Mouse (Mus musculus) erythroblast, embryonic 14.5 days (primary cell): ENCODE measurements around the gene Golm1.

ENCODE experiments used
- GATA1 ChIP-seq: IDR thresholded peaks from 2 replicates; pipeline ENCODE4 v1.6.1; 2012; ENCODE audit warnings: low read length, inconsistent platforms, mixed read lengths
- TAL1 ChIP-seq: IDR thresholded peaks from 3 replicates; pipeline ENCODE4 v1.6.1; 2012; ENCODE audit warnings: low read length, inconsistent platforms, mixed read lengths

DNA sequence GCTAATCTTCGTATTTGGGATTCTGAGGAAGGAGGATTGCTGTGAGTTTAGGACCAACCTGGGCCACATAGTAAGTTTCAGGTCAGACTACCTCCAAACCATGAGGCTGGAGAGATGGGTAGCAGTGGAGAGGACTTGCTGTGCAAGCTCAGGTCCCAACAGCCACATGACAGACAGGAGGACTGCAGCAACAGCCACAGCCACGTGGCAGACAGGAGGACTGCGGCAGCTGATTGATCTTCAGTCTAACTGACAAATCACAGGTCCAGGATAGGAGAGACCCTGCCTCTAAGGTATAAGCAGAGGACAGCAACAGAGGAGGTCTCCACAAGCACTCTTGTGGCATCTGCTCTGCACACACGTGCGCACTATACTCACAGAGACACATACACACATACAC, 17.8 kb downstream of the Golm1 start:
- TF ChIP-seq TAL1 (no peak), GATA1 (no peak)
